Mouse (Mus musculus): ENCODE measurements around the gene Casq2. TPM values are rescaled to one million over a fixed set of nuclear protein-coding genes. Genes with fewer than 3 reads are reported as not detected.

Gene Casq2
- polyA plus RNA-seq, 2 experiments = 0.88 to 0.89 TPM

DNA sequence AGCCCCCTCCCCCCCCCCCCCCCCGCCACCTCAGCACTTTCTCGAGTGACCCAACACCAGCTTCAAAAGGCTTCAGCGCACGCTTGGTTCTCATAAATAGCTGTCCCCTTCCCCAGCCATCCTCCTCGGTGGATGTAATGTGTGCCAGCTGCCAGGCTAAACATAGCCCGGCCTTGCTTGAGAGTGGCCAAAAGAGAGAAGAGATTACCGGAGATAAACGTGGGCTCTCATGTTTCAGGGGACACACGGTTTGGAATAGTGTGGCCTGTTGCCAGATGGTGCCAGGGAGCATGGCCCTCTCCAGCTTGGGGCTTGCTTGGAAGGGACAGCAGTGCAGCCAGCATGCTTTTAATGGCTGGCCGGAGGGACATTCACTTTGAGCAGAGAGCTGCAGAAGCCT, 13.0 kb downstream of the Casq2 start:
- TF ChIP-seq CTCF (IDR thresholded peaks at IDR 0.05; ENCODE audit: low read depth) (no peak), EP300 (IDR thresholded peaks at IDR 0.05; ENCODE audit: low read depth) (no peak)
- Histone ChIP-seq H3K9ac (replicated peaks) (no peak overlapping the region), H3K4me3 (ENCODE audit: insufficient read depth in 1 of 2, low read depth in 2 of 2, low read length in 2 of 2) (no peak overlapping the region), H3K4me1 (replicated peaks; ENCODE audit: control insufficient read depth in 2 of 2, insufficient read depth in 2 of 2, low read length in 1 of 2) (no peaks in the 10 kb centered on the region), H3K27me3 (ENCODE audit: control insufficient read depth, insufficient read depth, low read length) (no peaks in the 10 kb centered on the region), H3K4me2 (ENCODE audit: low read depth) (no peak overlapping the region), H3K36me3 (replicated peaks; ENCODE audit: control insufficient read depth, insufficient read depth, low read depth) (no peaks in the 10 kb centered on the region), H3K27ac (no peak overlapping the region), H3K9me3 (ENCODE audit: control insufficient read depth, low read length) (no peaks in the 10 kb centered on the region)
- WGBS (ENCODE audit: insufficient replicate concordance) = 53% methylated on average over 9 of the region's 10 CpGs
- DNase-seq (ENCODE audit: low read depth in 3 of 3, low spot score in 3 of 3) (no peak), ATAC-seq (ENCODE audit: insufficient read depth) (no peak)

DNA sequence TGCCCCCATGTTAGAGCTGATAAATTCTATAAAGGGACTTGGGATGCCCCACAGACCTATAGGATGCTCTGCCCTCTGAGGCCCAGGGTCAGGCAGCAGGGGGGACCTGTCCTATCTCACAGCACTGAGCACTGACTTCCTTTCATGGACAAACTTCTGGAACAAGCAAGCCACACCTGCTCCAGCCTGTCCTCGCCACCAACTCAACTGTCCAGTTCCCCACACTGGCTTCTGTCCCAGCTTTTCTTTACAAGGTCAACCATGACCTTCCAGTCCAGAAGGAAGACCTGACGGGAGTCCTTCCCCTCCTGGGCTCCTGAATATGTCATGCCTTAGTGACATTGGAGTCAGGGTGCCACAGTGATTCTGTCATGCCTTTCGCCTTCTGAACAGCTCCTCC, 13.6 kb downstream of the Casq2 start:
- DNase-seq (ENCODE audit: low read depth in 3 of 3, low spot score in 3 of 3) (no peak), ATAC-seq (ENCODE audit: insufficient read depth) (no peak)
- Histone ChIP-seq H3K27me3 (ENCODE audit: control insufficient read depth, insufficient read depth, low read length) (no peaks in the 10 kb centered on the region), H3K4me2 (ENCODE audit: low read depth) (no peak overlapping the region), H3K9me3 (ENCODE audit: control insufficient read depth, low read length) (no peaks in the 10 kb centered on the region), H3K27ac (no peak overlapping the region), H3K9ac (replicated peaks) (no peak overlapping the region), H3K36me3 (replicated peaks; ENCODE audit: control insufficient read depth, insufficient read depth, low read depth) (no peaks in the 10 kb centered on the region), H3K4me1 (replicated peaks; ENCODE audit: control insufficient read depth in 2 of 2, insufficient read depth in 2 of 2, low read length in 1 of 2) (no peaks in the 10 kb centered on the region), H3K4me3 (ENCODE audit: insufficient read depth in 1 of 2, low read depth in 2 of 2, low read length in 2 of 2) (no peak overlapping the region)
- TF ChIP-seq CTCF (IDR thresholded peaks at IDR 0.05; ENCODE audit: low read depth) = no peak
- no peak for TF ChIP-seq EP300 (IDR thresholded peaks at IDR 0.05; ENCODE audit: low read depth)
- WGBS (ENCODE audit: insufficient replicate concordance) = 59% methylated on average over 3 of the region's 3 CpGs

DNA sequence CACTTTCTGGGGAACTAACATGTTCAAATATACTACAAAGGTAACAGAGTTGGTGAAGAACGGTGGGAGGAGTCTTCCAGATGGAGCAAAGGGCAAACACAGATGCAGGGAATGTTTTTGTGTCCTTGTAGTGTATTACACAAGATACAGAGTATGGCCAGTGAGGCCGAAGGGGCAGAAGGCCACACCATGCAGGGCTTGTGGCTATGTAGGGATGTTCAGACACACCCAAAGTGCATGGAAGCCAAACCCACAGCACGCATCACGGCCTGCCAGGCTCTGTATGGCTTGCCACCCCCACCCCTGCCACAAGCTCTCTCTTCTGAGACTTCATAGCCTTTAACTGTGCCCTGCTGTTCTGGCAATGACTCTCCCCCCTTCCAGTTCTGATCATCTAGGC, 15.2 kb downstream of the Casq2 start:
- H3K9ac ChIP-seq (replicated peaks) = no peak overlapping the region
- H3K4me3 ChIP-seq (ENCODE audit: insufficient read depth in 1 of 2, low read depth in 2 of 2, low read length in 2 of 2) = no peak overlapping the region
- H3K36me3 ChIP-seq (replicated peaks; ENCODE audit: control insufficient read depth, insufficient read depth, low read depth) = no peaks in the 10 kb centered on the region
- no peak for ATAC-seq (ENCODE audit: insufficient read depth)
- DNase-seq (ENCODE audit: low read depth in 3 of 3, low spot score in 3 of 3) = no peak
- H3K4me2 ChIP-seq (ENCODE audit: low read depth) = no peak overlapping the region
- TF ChIP-seq CTCF (IDR thresholded peaks at IDR 0.05; ENCODE audit: low read depth) = no peak
- no peak for TF ChIP-seq EP300 (IDR thresholded peaks at IDR 0.05; ENCODE audit: low read depth)
- no peaks in the 10 kb centered on the region for H3K9me3 ChIP-seq (ENCODE audit: control insufficient read depth, low read length)
- H3K27me3 ChIP-seq (ENCODE audit: control insufficient read depth, insufficient read depth, low read length) = no peaks in the 10 kb centered on the region
- H3K27ac ChIP-seq = no peak overlapping the region
- WGBS (ENCODE audit: insufficient replicate concordance) = 49% methylated on average over 4 of the region's 4 CpGs
- no peaks in the 10 kb centered on the region for H3K4me1 ChIP-seq (replicated peaks; ENCODE audit: control insufficient read depth in 2 of 2, insufficient read depth in 2 of 2, low read length in 1 of 2)

DNA sequence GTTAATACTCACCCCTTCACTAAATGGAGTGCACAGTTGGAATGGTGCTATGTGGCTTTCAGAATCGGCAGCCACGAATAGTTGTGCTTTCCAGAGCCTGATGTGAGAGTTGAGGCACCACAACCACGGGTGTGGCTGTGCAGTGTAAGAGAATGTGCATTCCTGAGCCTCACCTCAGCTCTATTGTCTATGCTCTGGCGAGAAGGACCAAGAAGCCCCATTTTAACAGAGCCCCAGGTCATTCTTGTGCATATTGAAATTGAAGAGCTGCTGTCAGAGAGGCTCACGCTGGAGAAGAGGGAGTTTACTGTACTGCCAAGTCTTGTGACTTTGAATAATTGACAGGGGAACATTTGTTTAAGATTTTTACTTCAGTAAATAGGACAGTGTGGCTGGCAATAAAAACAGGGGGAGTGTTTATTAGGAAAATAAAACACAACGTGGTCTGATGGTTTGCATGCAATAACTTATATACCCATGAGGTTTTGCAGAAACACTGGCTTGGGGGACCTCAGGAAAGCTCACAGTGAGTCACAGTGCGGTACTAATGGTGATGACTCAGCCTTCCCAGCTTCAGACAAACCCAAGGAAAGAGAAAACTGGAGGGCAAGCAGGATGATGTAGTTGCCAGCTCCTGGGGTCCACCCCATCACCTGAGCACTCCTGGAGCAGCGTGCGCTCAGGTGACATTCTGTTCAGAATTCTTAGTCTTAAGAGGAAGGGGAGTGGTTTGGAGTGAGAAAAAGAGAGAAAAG, 17.8 kb downstream of the Casq2 start:
- WGBS (ENCODE audit: insufficient replicate concordance) = 53% methylated on average over 9 of the region's 9 CpGs

DNA sequence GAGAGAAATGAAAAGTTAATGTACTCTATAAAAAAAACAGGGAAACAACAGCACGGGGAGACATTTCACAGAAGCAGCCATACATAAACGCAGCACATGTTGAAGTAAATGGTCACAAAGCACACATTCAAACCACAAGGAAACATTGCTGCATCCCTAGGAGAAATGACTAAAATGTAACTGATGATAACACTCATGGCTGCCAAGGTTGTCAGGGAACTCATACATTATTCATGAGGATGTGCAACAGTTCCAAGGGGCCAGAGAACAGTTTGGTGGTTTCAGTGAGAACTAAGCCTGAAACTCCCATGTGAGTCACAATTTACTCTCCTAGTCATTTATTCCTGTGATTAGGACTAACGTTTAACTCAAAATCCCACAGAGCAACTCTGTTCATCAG, 22.0 kb downstream of the Casq2 start:
- H3K9me3 ChIP-seq (ENCODE audit: control insufficient read depth, low read length) = no peaks in the 10 kb centered on the region
- no peaks in the 10 kb centered on the region for H3K4me1 ChIP-seq (replicated peaks; ENCODE audit: control insufficient read depth in 2 of 2, insufficient read depth in 2 of 2, low read length in 1 of 2)
- no peak overlapping the region for H3K9ac ChIP-seq (replicated peaks)
- H3K4me2 ChIP-seq (ENCODE audit: low read depth) = no peak overlapping the region
- no peaks in the 10 kb centered on the region for H3K27me3 ChIP-seq (ENCODE audit: control insufficient read depth, insufficient read depth, low read length)
- WGBS (ENCODE audit: insufficient replicate concordance) = 62% methylated on average over 3 of the region's 3 CpGs
- H3K36me3 ChIP-seq (replicated peaks; ENCODE audit: control insufficient read depth, insufficient read depth, low read depth) = no peaks in the 10 kb centered on the region
- no peak overlapping the region for H3K27ac ChIP-seq
- TF ChIP-seq EP300 (IDR thresholded peaks at IDR 0.05; ENCODE audit: low read depth) = no peak
- H3K4me3 ChIP-seq (ENCODE audit: insufficient read depth in 1 of 2, low read depth in 2 of 2, low read length in 2 of 2) = no peak overlapping the region
- ATAC-seq (ENCODE audit: insufficient read depth) (no peak), DNase-seq (ENCODE audit: low read depth in 3 of 3, low spot score in 3 of 3) (no peak)

More for the DNA sequence above, 17.8 kb downstream of the Casq2 start:
- DNase-seq (ENCODE audit: low read depth in 3 of 3, low spot score in 3 of 3) (no peak), ATAC-seq (ENCODE audit: insufficient read depth) (no peak)
- Histone ChIP-seq H3K9me3 (ENCODE audit: control insufficient read depth, low read length) (no peaks in the 10 kb centered on the region), H3K4me2 (ENCODE audit: low read depth) (no peak overlapping the region), H3K4me3 (ENCODE audit: insufficient read depth in 1 of 2, low read depth in 2 of 2, low read length in 2 of 2) (no peak overlapping the region), H3K36me3 (replicated peaks; ENCODE audit: control insufficient read depth, insufficient read depth, low read depth) (no peaks in the 10 kb centered on the region), H3K27me3 (ENCODE audit: control insufficient read depth, insufficient read depth, low read length) (no peaks in the 10 kb centered on the region), H3K27ac (no peak overlapping the region), H3K9ac (replicated peaks) (no peak overlapping the region), H3K4me1 (replicated peaks; ENCODE audit: control insufficient read depth in 2 of 2, insufficient read depth in 2 of 2, low read length in 1 of 2) (no peaks in the 10 kb centered on the region)
- TF ChIP-seq EP300 (IDR thresholded peaks at IDR 0.05; ENCODE audit: low read depth) = no peak
- TF ChIP-seq CTCF (IDR thresholded peaks at IDR 0.05; ENCODE audit: low read depth) = no peak

Data from liver, embryonic 14.5 days (tissue).